Mouse (Mus musculus) megakaryocyte, embryonic 14.5 days (primary cell): ENCODE data around the gene Ptprg.

Source experiments
- FLI1 ChIP-seq: IDR thresholded peaks from 2 replicates; pipeline ENCODE4 v1.6.1; 2012; ENCODE audit warnings: low read length, inconsistent platforms, mixed read lengths
- GATA1 ChIP-seq: IDR thresholded peaks from 3 replicates; pipeline ENCODE4 v1.6.1; 2012; ENCODE audit warnings: mixed read lengths, low read length, inconsistent platforms, borderline replicate concordance

GRCm38 (mm10) chr14:11998464-11998863, 445.1 kb downstream of the Ptprg start:
- TF ChIP-seq GATA1, result no peak
- TF ChIP-seq FLI1, result no peak
